Mouse (Mus musculus): ENCODE results near the gene Scgn. TPM values are rescaled to one million over a fixed set of nuclear protein-coding genes. Genes with fewer than 3 reads are reported as not detected.

Scgn gene
- polyA plus RNA-seq, 1 experiment from 2014 or later: 3.7 TPM

DNA sequence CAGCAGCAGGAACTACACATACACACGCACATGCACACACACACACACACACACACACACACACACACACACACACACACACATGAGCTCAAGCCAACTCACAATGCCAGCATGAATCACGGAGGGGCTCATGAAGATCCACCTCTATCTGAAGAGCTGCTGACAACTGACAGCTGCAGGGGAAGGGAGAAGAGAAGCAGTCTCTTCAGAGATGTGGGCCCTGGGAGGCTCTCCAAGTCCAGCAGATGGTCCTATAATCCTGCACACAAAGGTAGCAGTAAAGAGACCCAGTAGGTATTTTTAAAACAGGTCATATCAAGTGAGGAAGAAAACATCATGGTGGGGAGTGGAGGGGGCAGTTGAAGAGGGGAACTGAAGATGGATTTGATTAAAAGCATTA lies 7.8 kb upstream of the Scgn start:
- WGBS: 42% methylated on average over 2 of the region's 2 CpGs
- H3K4me2 ChIP-seq (ENCODE audit: low read length): no peak overlapping the region
- peaks cover 3% of the 10 kb centered on the region; the same call in 1 of the 2 replicates for H3K4me1 ChIP-seq (replicated peaks; ENCODE audit: control insufficient read depth, insufficient read depth, low read length)
- H3K9me3 ChIP-seq (ENCODE audit: control insufficient read depth, low read length): no peaks in the 10 kb centered on the region
- H3K9ac ChIP-seq (replicated peaks; ENCODE audit: low read depth, low read length): no peak overlapping the region
- H3K36me3 ChIP-seq (ENCODE audit: control insufficient read depth, insufficient read depth): no peaks in the 10 kb centered on the region
- no peak overlapping the region for H3K4me3 ChIP-seq (replicated peaks; ENCODE audit: low read length)
- H3K27ac ChIP-seq (ENCODE audit: low read length): no peak overlapping the region
- ATAC-seq: no peak
- H3K27me3 ChIP-seq (replicated peaks; ENCODE audit: control insufficient read depth, insufficient read depth, low read length): 0 out of 2 replicates have a peak, but pooled peaks cover 2% of the 10 kb centered on the region

- H3K27me3 ChIP-seq (replicated peaks; ENCODE audit: control insufficient read depth, insufficient read depth, low read length): peaks cover 11% of the 10 kb centered on the region; the same call in 1 of the 2 replicates
- no peak overlapping the region for H3K4me2 ChIP-seq (ENCODE audit: low read length)
- H3K27ac ChIP-seq (ENCODE audit: low read length): no peak overlapping the region
- H3K9me3 ChIP-seq (ENCODE audit: control insufficient read depth, low read length): no peaks in the 10 kb centered on the region
- H3K4me3 ChIP-seq (replicated peaks; ENCODE audit: low read length): no peak overlapping the region
- peaks cover 13% of the 10 kb centered on the region for H3K4me1 ChIP-seq (replicated peaks; ENCODE audit: control insufficient read depth, insufficient read depth, low read length)
- WGBS: 17% methylated on average over 3 of the region's 3 CpGs
- H3K36me3 ChIP-seq (ENCODE audit: control insufficient read depth, insufficient read depth): no peaks in the 10 kb centered on the region
- no peak overlapping the region for H3K9ac ChIP-seq (replicated peaks; ENCODE audit: low read depth, low read length)
- 0 out of 2 replicates have a peak, but pooled peaks have one; percentile 30 for ATAC-seq
These were observed 3.7 kb upstream of the Scgn start for GRCm38 (mm10) chr13:23994756-23995155.

DNA sequence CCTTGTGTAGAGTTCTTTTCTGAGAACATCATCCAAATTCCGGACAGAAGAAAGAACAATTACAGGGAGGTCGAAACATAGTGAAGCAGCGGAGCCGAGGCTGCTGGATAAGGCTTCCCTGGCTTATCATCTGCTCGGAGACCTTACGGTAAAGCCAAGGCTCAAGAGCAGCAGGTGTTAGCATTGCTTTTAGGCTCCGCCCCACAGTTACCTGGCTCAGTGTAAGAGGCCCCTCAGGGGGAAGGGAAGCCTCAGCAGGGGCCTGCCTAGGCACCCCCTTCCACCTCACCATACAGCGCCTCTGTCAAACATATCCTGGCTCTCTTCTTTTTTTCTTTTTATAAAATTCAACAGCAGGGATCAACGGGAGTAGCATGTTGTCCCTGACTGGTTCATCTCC lies 3.0 kb upstream of the Scgn start:
- Histone ChIP-seq H3K4me2 (ENCODE audit: low read length) (no peak overlapping the region), H3K9ac (replicated peaks; ENCODE audit: low read depth, low read length) (no peak overlapping the region), H3K9me3 (ENCODE audit: control insufficient read depth, low read length) (no peaks in the 10 kb centered on the region), H3K4me3 (replicated peaks; ENCODE audit: low read length) (no peak overlapping the region), H3K27ac (ENCODE audit: low read length) (no peak overlapping the region), H3K4me1 (replicated peaks; ENCODE audit: control insufficient read depth, insufficient read depth, low read length) (peaks cover 13% of the 10 kb centered on the region), H3K27me3 (replicated peaks; ENCODE audit: control insufficient read depth, insufficient read depth, low read length) (peaks cover 11% of the 10 kb centered on the region; the same call in 1 of the 2 replicates), H3K36me3 (ENCODE audit: control insufficient read depth, insufficient read depth) (no peaks in the 10 kb centered on the region)
- ATAC-seq: no peak
- WGBS: 16% methylated on average over 9 of the region's 9 CpGs

DNA sequence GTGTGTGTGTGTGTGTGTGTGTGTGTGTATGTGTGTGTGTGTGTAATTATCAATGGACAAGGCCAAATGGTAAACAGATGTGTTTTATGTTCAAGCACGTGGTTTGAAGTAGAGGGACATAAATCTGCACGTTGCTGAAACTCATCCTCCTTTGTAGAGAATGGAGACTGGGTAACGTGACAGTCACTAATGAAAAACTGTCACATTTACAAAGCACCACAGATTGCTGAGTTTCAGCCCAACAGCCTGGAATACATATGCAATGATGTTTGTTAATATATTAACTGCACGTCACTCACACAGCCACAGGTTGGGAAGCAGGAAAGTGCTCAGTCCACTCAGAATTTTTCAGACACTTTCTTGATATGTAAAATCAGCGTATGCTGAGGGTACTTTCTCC lies 563 bp downstream of the Scgn start:
- H3K4me2 ChIP-seq (ENCODE audit: low read length): peak overlapping the region; percentile 51
- no peaks in the 10 kb centered on the region for H3K9me3 ChIP-seq (ENCODE audit: control insufficient read depth, low read length)
- no peak overlapping the region for H3K27ac ChIP-seq (ENCODE audit: low read length)
- peak overlapping the region; percentile 38 for H3K4me3 ChIP-seq (replicated peaks; ENCODE audit: low read length)
- no peak overlapping the region for H3K9ac ChIP-seq (replicated peaks; ENCODE audit: low read depth, low read length)
- H3K27me3 ChIP-seq (replicated peaks; ENCODE audit: control insufficient read depth, insufficient read depth, low read length): peaks cover 11% of the 10 kb centered on the region; the same call in 1 of the 2 replicates
- peak; percentile 66 for ATAC-seq
- H3K36me3 ChIP-seq (ENCODE audit: control insufficient read depth, insufficient read depth): no peaks in the 10 kb centered on the region
- H3K4me1 ChIP-seq (replicated peaks; ENCODE audit: control insufficient read depth, insufficient read depth, low read length): peaks cover 13% of the 10 kb centered on the region
- 22% methylated on average over 5 of the region's 5 CpGs for WGBS

DNA sequence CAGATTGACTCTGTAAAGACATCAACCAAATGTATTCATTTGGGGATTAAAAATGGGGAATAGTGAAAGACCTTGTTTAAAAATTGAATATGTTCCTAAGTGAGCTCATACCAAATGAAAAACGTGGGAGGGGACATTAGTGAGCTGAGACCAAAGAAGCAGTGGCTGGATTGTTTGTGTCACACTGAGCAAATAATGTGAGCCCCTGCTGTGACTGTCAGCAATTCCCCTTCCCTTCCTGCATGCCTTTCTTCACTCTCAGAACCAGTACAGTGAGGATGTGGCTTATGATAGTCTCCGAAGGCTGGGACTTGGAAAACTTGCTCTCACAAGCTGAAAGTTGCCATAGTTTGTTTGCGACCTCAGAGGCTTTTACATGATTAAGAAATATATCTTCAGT lies 5.9 kb downstream of the Scgn start:
- no peak overlapping the region for H3K4me3 ChIP-seq (replicated peaks; ENCODE audit: low read length)
- WGBS: 29% methylated on average over 3 of the region's 3 CpGs

GRCm38 (mm10) chr13:23972271-23972670 lies 18.7 kb downstream of the Scgn start:
- H3K9ac ChIP-seq (replicated peaks; ENCODE audit: low read depth, low read length): no peak overlapping the region
- ATAC-seq: no peak
- no peak overlapping the region for H3K27ac ChIP-seq (ENCODE audit: low read length)

More for the DNA sequence above, 5.9 kb downstream of the Scgn start:
- Histone ChIP-seq H3K9ac (replicated peaks; ENCODE audit: low read depth, low read length) (no peak overlapping the region), H3K9me3 (ENCODE audit: control insufficient read depth, low read length) (no peaks in the 10 kb centered on the region), H3K27me3 (replicated peaks; ENCODE audit: control insufficient read depth, insufficient read depth, low read length) (no peaks in the 10 kb centered on the region), H3K36me3 (ENCODE audit: control insufficient read depth, insufficient read depth) (no peaks in the 10 kb centered on the region), H3K4me2 (ENCODE audit: low read length) (no peak overlapping the region), H3K27ac (ENCODE audit: low read length) (no peak overlapping the region), H3K4me1 (replicated peaks; ENCODE audit: control insufficient read depth, insufficient read depth, low read length) (0 out of 2 replicates have a peak, but pooled peaks cover 2% of the 10 kb centered on the region)
- peak; percentile 50; the same call in 1 of the 2 replicates for ATAC-seq

GRCm38 (mm10) chr13:23971870-23972269 lies 19.1 kb downstream of the Scgn start:
- Histone ChIP-seq H3K4me3 (replicated peaks; ENCODE audit: low read length) (no peak overlapping the region), H3K27ac (ENCODE audit: low read length) (no peak overlapping the region), H3K9ac (replicated peaks; ENCODE audit: low read depth, low read length) (no peak overlapping the region), H3K27me3 (replicated peaks; ENCODE audit: control insufficient read depth, insufficient read depth, low read length) (no peaks in the 10 kb centered on the region), H3K9me3 (ENCODE audit: control insufficient read depth, low read length) (no peaks in the 10 kb centered on the region), H3K4me2 (ENCODE audit: low read length) (no peak overlapping the region), H3K36me3 (ENCODE audit: control insufficient read depth, insufficient read depth) (no peaks in the 10 kb centered on the region), H3K4me1 (replicated peaks; ENCODE audit: control insufficient read depth, insufficient read depth, low read length) (peaks cover 9% of the 10 kb centered on the region)
- ATAC-seq: peak; percentile 81
- 27% methylated on average over 2 of the region's 2 CpGs for WGBS

More at GRCm38 (mm10) chr13:23972271-23972670, 18.7 kb downstream of the Scgn start:
- H3K4me2 ChIP-seq (ENCODE audit: low read length): no peak overlapping the region
- H3K4me1 ChIP-seq (replicated peaks; ENCODE audit: control insufficient read depth, insufficient read depth, low read length): peaks cover 9% of the 10 kb centered on the region
- WGBS: 74% methylated on average over 5 of the region's 5 CpGs
- no peaks in the 10 kb centered on the region for H3K27me3 ChIP-seq (replicated peaks; ENCODE audit: control insufficient read depth, insufficient read depth, low read length)
- no peaks in the 10 kb centered on the region for H3K9me3 ChIP-seq (ENCODE audit: control insufficient read depth, low read length)
- no peak overlapping the region for H3K4me3 ChIP-seq (replicated peaks; ENCODE audit: low read length)
- H3K36me3 ChIP-seq (ENCODE audit: control insufficient read depth, insufficient read depth): no peaks in the 10 kb centered on the region

DNA sequence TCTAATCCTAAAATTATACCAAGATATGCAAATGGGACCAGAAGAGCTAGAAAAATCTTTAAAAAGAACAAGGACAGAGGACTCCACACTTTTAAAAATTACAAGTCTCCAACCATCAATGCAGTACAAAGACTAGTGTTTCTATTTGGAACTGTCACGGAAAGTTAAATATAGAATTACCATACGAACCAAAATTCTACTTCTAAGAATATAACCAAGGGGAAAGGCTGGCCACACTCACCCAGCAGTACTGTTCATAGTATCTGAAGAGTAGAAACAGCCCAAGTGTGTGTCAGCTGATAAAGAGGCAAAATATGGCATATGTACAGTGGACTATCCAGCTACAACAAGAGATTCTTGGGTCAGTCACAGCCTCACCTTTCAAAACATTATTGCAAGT lies 26.1 kb downstream of the Scgn start:
- 85% methylated on average over 2 of the region's 2 CpGs for WGBS
- no peak overlapping the region for H3K4me3 ChIP-seq (replicated peaks; ENCODE audit: low read length)
- no peak overlapping the region for H3K9ac ChIP-seq (replicated peaks; ENCODE audit: low read depth, low read length)
- no peaks in the 10 kb centered on the region for H3K9me3 ChIP-seq (ENCODE audit: control insufficient read depth, low read length)
- no peak for ATAC-seq
- no peaks in the 10 kb centered on the region for H3K27me3 ChIP-seq (replicated peaks; ENCODE audit: control insufficient read depth, insufficient read depth, low read length)
- H3K36me3 ChIP-seq (ENCODE audit: control insufficient read depth, insufficient read depth): no peaks in the 10 kb centered on the region
- H3K27ac ChIP-seq (ENCODE audit: low read length): no peak overlapping the region
- H3K4me1 ChIP-seq (replicated peaks; ENCODE audit: control insufficient read depth, insufficient read depth, low read length): no peaks in the 10 kb centered on the region; the same call in 1 of the 2 replicates
- H3K4me2 ChIP-seq (ENCODE audit: low read length): no peak overlapping the region

GRCm38 (mm10) chr13:23959776-23960175 lies 31.2 kb downstream of the Scgn start:
- Histone ChIP-seq H3K4me2 (ENCODE audit: low read length) (no peak overlapping the region), H3K9ac (replicated peaks; ENCODE audit: low read depth, low read length) (no peak overlapping the region), H3K36me3 (ENCODE audit: control insufficient read depth, insufficient read depth) (no peaks in the 10 kb centered on the region), H3K4me1 (replicated peaks; ENCODE audit: control insufficient read depth, insufficient read depth, low read length) (no peaks in the 10 kb centered on the region; the same call in 1 of the 2 replicates), H3K4me3 (replicated peaks; ENCODE audit: low read length) (no peak overlapping the region), H3K27ac (ENCODE audit: low read length) (no peak overlapping the region), H3K27me3 (replicated peaks; ENCODE audit: control insufficient read depth, insufficient read depth, low read length) (no peaks in the 10 kb centered on the region), H3K9me3 (ENCODE audit: control insufficient read depth, low read length) (no peaks in the 10 kb centered on the region)
- ATAC-seq: peak; percentile 55; the same call in 1 of the 2 replicates
- WGBS: 21% methylated on average over 2 of the region's 2 CpGs

- H3K27ac ChIP-seq (ENCODE audit: low read length): no peak overlapping the region
- H3K4me1 ChIP-seq (replicated peaks; ENCODE audit: control insufficient read depth, insufficient read depth, low read length): peaks cover 3% of the 10 kb centered on the region; the same call in 1 of the 2 replicates
- H3K9ac ChIP-seq (replicated peaks; ENCODE audit: low read depth, low read length): no peak overlapping the region
- no peaks in the 10 kb centered on the region for H3K9me3 ChIP-seq (ENCODE audit: control insufficient read depth, low read length)
- H3K27me3 ChIP-seq (replicated peaks; ENCODE audit: control insufficient read depth, insufficient read depth, low read length): no peaks in the 10 kb centered on the region
- WGBS: 77% methylated on average over 3 of the region's 3 CpGs
- H3K4me3 ChIP-seq (replicated peaks; ENCODE audit: low read length): no peak overlapping the region
- no peak for ATAC-seq
- H3K36me3 ChIP-seq (ENCODE audit: control insufficient read depth, insufficient read depth): no peaks in the 10 kb centered on the region
- H3K4me2 ChIP-seq (ENCODE audit: low read length): no peak overlapping the region
These were observed 40.1 kb downstream of the Scgn start for GRCm38 (mm10) chr13:23950928-23951327.

Data from forebrain, embryonic 16.5 days (tissue).